Mouse (Mus musculus) T-cell, adult 2 months (primary cell): ENCODE data around the gene Gtf2ird1.
A peak's percentile ranks its signal among the peaks of the same experiment; 100 is the strongest.

ENCODE experiments used
- DNase-seq: peaks from one replicate; pipeline ENCODE4 v3.0.0; 2022; ENCODE audit warnings: low spot score

The Gtf2ird1 gene

GRCm38 (mm10) chr5:134312691-134313450 is 143.6 kb downstream of the Gtf2ird1 start:
- DNase-seq, result peak; percentile 14

GRCm38 (mm10) chr5:134311894-134312411 is 144.6 kb downstream of the Gtf2ird1 start:
- DNase-seq, result no peak

- no peak for DNase-seq
Measured at GRCm38 (mm10) chr5:134310201-134310600, 146.3 kb downstream of the Gtf2ird1 start.

GRCm38 (mm10) chr5:134309345-134309744 is 147.2 kb downstream of the Gtf2ird1 start:
- DNase-seq, result no peak
